Mouse (Mus musculus): Measurements from ENCODE around the gene Fgl2.

GRCm38 (mm10) chr5:21413322-21413721 is 40.9 kb downstream of the Fgl2 start:
- TF ChIP-seq CTCF (IDR thresholded peaks at IDR 0.05; ENCODE audit: extremely low read depth, insufficient read length, insufficient replicate concordance, low read depth, low read length) (no peak), POLR2A (IDR thresholded peaks at IDR 0.05; ENCODE audit: low read depth, low read length) (no peak)

Data from small intestine, adult 2 months (tissue).